Mouse (Mus musculus) midbrain, embryonic 12.5 days (tissue): ENCODE data around the gene Mfng. TPM values are rescaled to one million over a fixed set of nuclear protein-coding genes. Genes with fewer than 3 reads are reported as not detected.

ENCODE experiments used
- ATAC-seq: fragments of 200-750 bp; cut with Nextera tagmentation; 2 replicates; pipeline ENCODE4 v1.8.0; 2017; ENCODE audit warnings: low read depth, moderate TSS enrichment, moderate library complexity; ENCODE audit not compliant: low FRiP score
- H3K27ac ChIP-seq: fragments of 300-500 bp; sonication (generic); replicated peaks from 2 replicates; pipeline ENCODE4 v1.5.1; 2016; ENCODE audit warnings: mild to moderate bottlenecking
- H3K27me3 ChIP-seq: fragments of 300-500 bp; sonication (generic); 2 replicates; pipeline ENCODE4 v1.6.1; 2016; ENCODE audit warnings: mild to moderate bottlenecking
- H3K36me3 ChIP-seq: fragments of 300-500 bp; sonication (generic); 2 replicates; pipeline ENCODE4 v1.6.1; 2016
- H3K4me1 ChIP-seq: fragments of 300-500 bp; sonication (generic); 2 replicates; pipeline ENCODE4 v1.6.1; 2016
- H3K4me2 ChIP-seq: fragments of 300-500 bp; sonication (generic); replicated peaks from 2 replicates; pipeline ENCODE4 v1.6.1; 2016; ENCODE audit warnings: mild to moderate bottlenecking, moderate library complexity
- H3K4me3 ChIP-seq: fragments of 300-500 bp; sonication (generic); 2 replicates; pipeline ENCODE4 v1.5.1; 2016; ENCODE audit warnings: mild to moderate bottlenecking
- H3K9ac ChIP-seq: fragments of 300-500 bp; sonication (generic); replicated peaks from 2 replicates; pipeline ENCODE4 v1.6.1; 2016; ENCODE audit warnings: mild to moderate bottlenecking, moderate library complexity
- H3K9me3 ChIP-seq: fragments of 300-500 bp; sonication (generic); 2 replicates; pipeline ENCODE4 v1.6.1; 2016; ENCODE audit warnings: mild to moderate bottlenecking
- WGBS: fragments of 180-500 bp; shearing (Covaris S2); methylation state at CpG from one replicate; pipeline ENCODE4 v1.1.7; 2016; 5-methylcytosine and 5-hydroxymethylcytosine counted together
- polyA plus RNA-seq: library from polyadenylated mRNA; unstranded; fragments of >200 nt; fragmentation: Nextera tagmentation; extraction: Ambion mirVana; gene quantifications from 2 replicates; pipeline ENCODE4 v1.2.1, GENCODE M21; 2016

The Mfng gene
- polyA plus RNA-seq, 1 experiment from 2014 or later, result 119 TPM

GRCm38 (mm10) chr15:78752991-78753390 is 20.3 kb downstream of the Mfng start:
- ATAC-seq, result no peak
- Histone ChIP-seq H3K27ac (no peak overlapping the region), H3K4me1 (peaks cover 30% of the 10 kb centered on the region), H3K9me3 (no peaks in the 10 kb centered on the region), H3K4me3 (no peak overlapping the region), H3K36me3 (peaks cover 31% of the 10 kb centered on the region), H3K27me3 (no peaks in the 10 kb centered on the region), H3K9ac (no peak overlapping the region), H3K4me2 (no peak overlapping the region)

DNA sequence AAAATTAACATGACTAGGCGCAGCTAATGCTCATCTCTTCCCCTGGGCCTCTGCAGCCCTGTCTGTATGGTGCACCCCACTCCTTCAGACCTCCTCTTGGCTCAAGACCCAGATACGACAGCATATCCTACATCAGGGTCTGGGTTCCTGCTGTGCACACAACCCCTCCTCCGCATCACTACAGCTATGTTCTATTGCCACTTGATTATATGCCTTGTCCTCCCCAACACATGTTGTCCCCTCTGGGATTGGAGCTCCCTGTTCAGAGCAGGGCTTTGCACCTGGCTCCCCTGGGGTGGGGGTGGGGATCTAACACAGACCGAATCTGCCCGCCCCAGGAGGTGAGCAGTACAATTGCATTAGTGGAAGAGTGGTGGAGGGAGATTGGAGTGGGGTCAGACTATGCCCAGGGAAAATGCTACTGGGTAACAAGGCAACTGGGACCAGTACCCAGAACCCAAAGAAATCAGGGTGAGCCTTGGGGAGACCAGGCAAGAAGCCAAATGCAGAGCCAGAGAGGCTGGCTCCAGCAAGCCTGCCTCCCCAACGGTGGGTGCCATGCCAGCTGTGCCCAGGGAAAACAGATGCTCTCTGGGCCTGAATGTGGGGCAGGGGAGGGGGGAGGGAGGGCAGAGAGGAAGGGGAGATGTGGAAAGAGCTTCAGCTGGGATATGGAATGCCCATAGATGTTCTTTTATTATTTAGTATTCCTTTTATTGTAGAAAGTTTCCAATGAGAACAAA is 22.5 kb downstream of the Mfng start:
- no peak overlapping the region for H3K9ac ChIP-seq
- H3K36me3 ChIP-seq, result 0 out of 2 replicates have a peak, but pooled peaks cover 10% of the 10 kb centered on the region
- H3K9me3 ChIP-seq, result no peaks in the 10 kb centered on the region
- H3K27ac ChIP-seq, result peak overlapping the region; percentile 36
- peaks cover 30% of the 10 kb centered on the region for H3K4me1 ChIP-seq
- WGBS, result 59% methylated on average over 6 of the region's 6 CpGs
- no peaks in the 10 kb centered on the region for H3K27me3 ChIP-seq
- H3K4me2 ChIP-seq, result no peak overlapping the region
- no peak for ATAC-seq
- no peak overlapping the region for H3K4me3 ChIP-seq

GRCm38 (mm10) chr15:78749855-78750254 is 23.4 kb downstream of the Mfng start:
- Histone ChIP-seq H3K4me3 (no peak overlapping the region), H3K27me3 (no peaks in the 10 kb centered on the region), H3K27ac (no peak overlapping the region), H3K9ac (no peak overlapping the region), H3K9me3 (no peaks in the 10 kb centered on the region), H3K36me3 (0 out of 2 replicates have a peak, but pooled peaks cover 9% of the 10 kb centered on the region), H3K4me1 (peaks cover 21% of the 10 kb centered on the region), H3K4me2 (no peak overlapping the region)
- ATAC-seq, result no peak
- 63% methylated on average over 5 of the region's 5 CpGs for WGBS

DNA sequence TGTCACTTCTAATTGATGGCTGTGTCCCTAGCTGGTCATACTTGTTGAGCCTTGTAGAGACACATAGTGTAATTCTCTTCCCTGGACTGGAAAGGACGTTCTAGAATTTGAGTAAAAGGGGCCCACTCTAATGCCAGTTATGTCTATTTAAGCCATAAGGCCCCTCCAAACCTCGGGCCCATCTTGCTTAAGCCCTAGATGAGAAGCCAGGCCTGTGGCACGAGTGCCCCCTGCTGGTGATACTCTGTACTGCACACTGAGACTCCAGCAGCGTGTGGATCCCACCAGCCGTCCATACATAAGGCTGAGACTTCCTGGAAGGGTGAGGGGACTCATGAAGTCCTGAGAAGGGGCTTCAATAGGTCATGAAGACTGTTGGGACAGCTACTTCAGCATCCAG is 29.1 kb downstream of the Mfng start:
- Histone ChIP-seq H3K4me1 (peaks cover 8% of the 10 kb centered on the region; the same call in 1 of the 2 replicates), H3K4me3 (no peak overlapping the region), H3K36me3 (0 out of 2 replicates have a peak, but pooled peaks cover 8% of the 10 kb centered on the region), H3K9me3 (no peaks in the 10 kb centered on the region), H3K4me2 (no peak overlapping the region), H3K27ac (no peak overlapping the region), H3K9ac (no peak overlapping the region), H3K27me3 (no peaks in the 10 kb centered on the region)
- 4% methylated on average over 5 of the region's 5 CpGs for WGBS
- 0 out of 2 replicates have a peak, but pooled peaks have one; percentile 41 for ATAC-seq

DNA sequence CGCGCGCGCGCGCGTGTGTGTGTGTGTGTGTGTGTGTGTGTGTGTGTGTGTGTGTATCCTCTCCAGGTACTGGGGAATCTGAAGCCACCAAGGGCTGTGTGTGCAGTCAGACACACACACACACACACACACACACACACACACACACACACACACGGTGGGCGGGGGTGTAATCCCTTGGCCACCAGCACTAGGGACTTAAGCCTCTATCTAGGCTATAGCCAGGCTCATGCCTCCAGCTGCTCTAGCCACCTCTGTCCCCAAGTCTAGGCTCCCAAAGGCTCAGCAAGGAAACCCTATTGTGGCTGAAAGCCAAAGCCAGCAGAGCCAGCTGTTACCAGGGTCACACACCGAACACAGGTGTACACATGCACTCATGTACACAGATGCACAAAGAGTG is 30.4 kb downstream of the Mfng start:
- 77% methylated on average over 8 of the region's 10 CpGs for WGBS
- H3K4me2 ChIP-seq, result no peak overlapping the region

GRCm38 (mm10) chr15:78740662-78741061 is 32.6 kb downstream of the Mfng start:
- H3K4me2 ChIP-seq, result no peak overlapping the region
- no peak overlapping the region for H3K27ac ChIP-seq
- no peak overlapping the region for H3K9ac ChIP-seq
- no peaks in the 10 kb centered on the region for H3K9me3 ChIP-seq
- H3K27me3 ChIP-seq, result no peaks in the 10 kb centered on the region; the same call in 1 of the 2 replicates
- H3K4me1 ChIP-seq, result peaks cover 31% of the 10 kb centered on the region
- no peak for ATAC-seq
- H3K4me3 ChIP-seq, result no peak overlapping the region
- WGBS, result 82% methylated on average over 12 of the region's 12 CpGs
- H3K36me3 ChIP-seq, result no peaks in the 10 kb centered on the region

More for the DNA sequence above, 30.4 kb downstream of the Mfng start:
- H3K4me1 ChIP-seq, result peaks cover 9% of the 10 kb centered on the region; the same call in 1 of the 2 replicates
- no peak overlapping the region for H3K9ac ChIP-seq
- no peaks in the 10 kb centered on the region for H3K27me3 ChIP-seq
- H3K9me3 ChIP-seq, result no peaks in the 10 kb centered on the region
- no peaks in the 10 kb centered on the region for H3K36me3 ChIP-seq
- ATAC-seq, result no peak
- no peak overlapping the region for H3K4me3 ChIP-seq
- no peak overlapping the region for H3K27ac ChIP-seq

GRCm38 (mm10) chr15:78737146-78737545 is 36.1 kb downstream of the Mfng start:
- no peak overlapping the region for H3K9ac ChIP-seq
- H3K27me3 ChIP-seq, result no peaks in the 10 kb centered on the region; the same call in 1 of the 2 replicates
- no peak for ATAC-seq
- H3K4me1 ChIP-seq, result peaks cover 30% of the 10 kb centered on the region
- 75% methylated on average over 6 of the region's 6 CpGs for WGBS
- no peaks in the 10 kb centered on the region for H3K36me3 ChIP-seq
- no peak overlapping the region for H3K4me3 ChIP-seq
- H3K4me2 ChIP-seq, result no peak overlapping the region
- H3K9me3 ChIP-seq, result no peaks in the 10 kb centered on the region
- 0 out of 2 replicates have a peak overlapping the region, but pooled peaks have one; percentile 42 for H3K27ac ChIP-seq

DNA sequence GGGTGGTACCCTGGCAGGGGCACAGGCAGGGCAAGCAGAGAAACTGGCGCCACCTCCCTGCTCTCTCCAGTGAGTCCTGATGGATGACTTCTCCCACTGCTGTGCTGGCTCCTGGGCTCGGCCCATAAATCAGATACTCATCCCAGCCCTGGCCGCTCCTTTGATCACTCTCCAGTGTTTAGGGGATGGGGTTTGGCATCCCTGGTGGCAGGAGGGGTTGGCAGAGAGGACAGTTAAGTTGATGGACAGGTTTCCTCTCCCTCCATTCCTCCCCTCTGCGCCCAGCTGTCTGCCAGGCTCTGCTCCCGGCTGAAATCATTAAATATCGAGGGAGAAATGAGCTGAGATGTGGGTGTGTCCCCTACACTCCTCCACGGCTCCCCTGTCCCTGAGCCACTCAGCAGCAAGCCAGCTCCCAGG is 36.6 kb downstream of the Mfng start:
- no peak overlapping the region for H3K4me2 ChIP-seq
- no peak overlapping the region for H3K9ac ChIP-seq
- peak overlapping the region; percentile 42; the same call in 1 of the 2 replicates for H3K27ac ChIP-seq

DNA sequence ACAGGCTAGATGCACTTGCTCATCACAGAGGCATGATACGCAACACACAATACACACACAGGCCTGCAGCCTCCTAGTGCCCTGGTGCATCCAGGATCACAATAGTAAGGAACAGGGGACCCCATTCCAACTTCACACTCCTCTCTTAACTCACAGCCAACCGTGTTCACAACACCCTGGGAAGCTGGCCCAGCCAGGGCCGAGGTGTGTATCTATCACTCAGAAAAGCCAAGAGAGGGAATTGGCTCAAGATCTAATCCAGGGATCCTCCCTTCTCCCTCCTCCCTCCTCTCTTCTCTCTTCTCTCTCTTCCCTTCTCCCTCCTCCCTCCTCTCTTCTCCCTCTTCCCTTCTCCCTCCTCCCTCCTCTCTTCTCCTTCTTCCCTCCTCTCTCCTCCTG is 37.1 kb downstream of the Mfng start:
- Histone ChIP-seq H3K4me1 (peaks cover 30% of the 10 kb centered on the region), H3K9ac (no peak overlapping the region), H3K36me3 (no peaks in the 10 kb centered on the region), H3K27ac (peak overlapping the region; percentile 42; the same call in 1 of the 2 replicates), H3K9me3 (no peaks in the 10 kb centered on the region), H3K4me3 (no peak overlapping the region), H3K27me3 (no peaks in the 10 kb centered on the region; the same call in 1 of the 2 replicates), H3K4me2 (no peak overlapping the region)
- 72% methylated on average over 3 of the region's 3 CpGs for whole genome bisulfite sequencing
- ATAC-seq, result no peak

More for the DNA sequence above, 36.6 kb downstream of the Mfng start:
- no peaks in the 10 kb centered on the region; the same call in 1 of the 2 replicates for H3K27me3 ChIP-seq
- H3K9me3 ChIP-seq, result no peaks in the 10 kb centered on the region
- H3K36me3 ChIP-seq, result no peaks in the 10 kb centered on the region
- H3K4me1 ChIP-seq, result peaks cover 30% of the 10 kb centered on the region
- 49% methylated on average over 7 of the region's 7 CpGs for WGBS
- no peak for ATAC-seq
- H3K4me3 ChIP-seq, result no peak overlapping the region

DNA sequence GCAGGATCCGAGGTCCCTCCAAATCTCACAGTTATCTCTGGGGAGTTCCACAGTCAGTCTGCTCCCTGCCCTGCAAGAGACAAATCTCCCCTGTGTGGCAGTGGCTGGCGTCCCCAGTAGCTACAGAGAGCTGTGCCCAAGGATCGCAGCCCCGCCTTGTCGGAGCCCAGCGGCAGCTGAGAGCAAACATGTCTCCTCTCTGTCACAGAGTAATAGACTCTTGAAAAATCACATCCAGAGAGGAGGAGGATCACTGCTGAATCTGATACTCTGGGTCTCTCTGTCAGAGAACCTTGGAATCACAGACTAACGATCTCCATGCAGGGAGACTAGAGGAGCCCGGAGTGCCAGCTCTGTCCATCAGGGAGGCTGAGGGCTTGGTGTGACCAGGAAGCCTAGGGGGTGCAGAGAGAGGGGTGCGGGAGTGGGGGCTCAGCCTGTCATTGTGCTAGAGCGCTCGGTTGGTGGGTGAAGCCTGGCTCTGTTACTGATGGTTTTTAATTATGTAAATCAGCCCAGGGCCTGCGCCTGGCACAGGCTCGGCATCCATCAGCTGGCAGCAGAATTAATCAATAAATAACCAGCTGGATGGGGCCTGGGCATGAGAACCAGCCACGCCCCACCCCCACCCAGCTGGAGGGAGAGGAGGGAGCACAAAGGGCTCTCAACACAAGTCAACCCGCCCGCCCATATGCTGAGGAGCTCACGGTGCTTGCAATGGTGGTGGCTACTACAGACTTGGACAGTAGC is 37.7 kb downstream of the Mfng start:
- H3K4me2 ChIP-seq, result no peak overlapping the region
- H3K27me3 ChIP-seq, result no peaks in the 10 kb centered on the region; the same call in 1 of the 2 replicates
- peak overlapping the region; percentile 64 for H3K27ac ChIP-seq
- no peaks in the 10 kb centered on the region for H3K9me3 ChIP-seq
- H3K36me3 ChIP-seq, result no peaks in the 10 kb centered on the region
- peaks cover 30% of the 10 kb centered on the region for H3K4me1 ChIP-seq
- H3K4me3 ChIP-seq, result no peak overlapping the region
- H3K9ac ChIP-seq, result no peak overlapping the region
- ATAC-seq, result peak; percentile 41
- WGBS, result 38% methylated on average over 17 of the region's 17 CpGs

GRCm38 (mm10) chr15:78731830-78732229 is 41.4 kb downstream of the Mfng start:
- no peak overlapping the region for H3K27ac ChIP-seq
- no peaks in the 10 kb centered on the region for H3K36me3 ChIP-seq
- peaks cover 19% of the 10 kb centered on the region for H3K4me1 ChIP-seq
- H3K4me2 ChIP-seq, result no peak overlapping the region
- 45% methylated on average over 4 of the region's 4 CpGs for WGBS
- H3K4me3 ChIP-seq, result no peak overlapping the region
- H3K9me3 ChIP-seq, result no peaks in the 10 kb centered on the region
- no peak for ATAC-seq
- no peak overlapping the region for H3K9ac ChIP-seq
- no peaks in the 10 kb centered on the region; the same call in 1 of the 2 replicates for H3K27me3 ChIP-seq
